Mouse (Mus musculus) liver, adult 2 months (tissue): ENCODE measurements around the gene Adcy10.

Source experiments
- CTCF ChIP-seq: fragments of 200-500 bp; IDR thresholded peaks from 2 replicates; pipeline ENCODE4 v1.5.1; 2011; ENCODE audit warnings: low read depth, low read length, control low read depth
- POLR2A ChIP-seq: fragments of 200-500 bp; IDR thresholded peaks from 2 replicates; pipeline ENCODE4 v1.6.1; 2011; ENCODE audit warnings: low read length, control low read depth; ENCODE audit not compliant: insufficient read depth; ENCODE audit errors: extremely low read depth

- TF ChIP-seq POLR2A (no peak), CTCF (no peak)
Observed at GRCm38 (mm10) chr1:165604203-165604602, 119.2 kb downstream of the Adcy10 start.
